Mouse (Mus musculus): ENCODE measurements at regions not wholly inside any gene's neighbourhood (a gene's known extent, or its start where the extent isn't known, plus 50 kb on each side); places are given as distances from the start of the nearest gene placed in this dataset.

DNA sequence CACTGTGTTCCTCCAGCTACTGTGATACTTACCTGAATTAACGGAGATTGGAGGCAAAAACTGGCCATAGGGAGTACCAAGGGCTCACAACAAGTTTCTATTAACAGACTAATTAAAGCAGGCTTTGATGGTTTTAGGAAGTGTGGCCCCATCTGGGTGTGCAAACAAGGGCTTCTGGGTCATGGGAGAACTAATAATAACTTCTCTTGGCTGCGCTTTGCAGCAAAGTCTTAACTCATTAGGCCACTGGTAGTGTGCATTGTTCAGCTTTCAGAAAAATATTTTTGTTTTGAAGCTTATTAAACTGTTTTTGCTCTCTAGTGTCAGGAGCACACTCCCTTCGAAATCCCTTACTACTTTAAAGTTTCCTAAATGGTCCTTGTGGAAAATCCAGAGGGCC lies 110.4 kb upstream of the Nxt1 start:
- no peak for ATAC-seq (ENCODE audit: extremely low read depth, insufficient number of reproducible peaks, low FRiP score, poor library complexity, severe bottlenecking)

DNA sequence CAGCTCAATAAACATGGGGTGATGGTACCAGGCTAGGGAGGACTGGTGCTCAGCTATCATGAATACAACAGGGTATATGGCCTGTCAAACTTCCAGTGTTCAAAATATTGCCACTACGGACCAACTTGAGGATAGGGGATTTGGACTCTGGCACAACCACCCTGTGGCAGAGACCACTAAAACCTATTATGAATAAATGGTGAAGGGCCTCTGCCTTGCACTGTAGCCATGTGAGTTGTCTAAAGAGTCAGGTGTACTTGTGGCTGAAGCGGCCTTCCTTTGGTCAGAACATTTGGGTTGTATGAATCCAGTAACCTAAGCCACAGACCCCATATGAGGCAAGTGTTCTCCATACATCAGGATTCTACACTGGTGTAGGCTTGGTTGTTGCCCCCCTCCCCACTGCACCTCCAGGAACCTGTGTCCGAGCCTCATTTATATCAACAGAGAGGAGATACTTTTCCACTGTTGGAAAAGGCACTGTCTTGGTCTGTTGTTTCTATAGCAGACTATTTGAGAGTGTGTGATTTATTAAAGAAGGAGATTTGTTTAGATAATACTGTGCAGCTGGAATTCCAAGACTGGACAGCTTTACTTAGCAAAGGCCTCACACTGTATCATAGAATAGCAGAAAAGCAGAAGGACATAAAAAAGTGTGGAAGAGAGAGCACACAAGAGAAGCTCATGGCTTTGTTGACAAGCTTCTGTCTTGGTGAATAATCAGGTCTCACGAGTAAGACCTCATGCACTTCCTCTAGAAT lies 112.2 kb upstream of the Nxt1 start:
- no peak for ATAC-seq (ENCODE audit: extremely low read depth, insufficient number of reproducible peaks, low FRiP score, poor library complexity, severe bottlenecking)

DNA sequence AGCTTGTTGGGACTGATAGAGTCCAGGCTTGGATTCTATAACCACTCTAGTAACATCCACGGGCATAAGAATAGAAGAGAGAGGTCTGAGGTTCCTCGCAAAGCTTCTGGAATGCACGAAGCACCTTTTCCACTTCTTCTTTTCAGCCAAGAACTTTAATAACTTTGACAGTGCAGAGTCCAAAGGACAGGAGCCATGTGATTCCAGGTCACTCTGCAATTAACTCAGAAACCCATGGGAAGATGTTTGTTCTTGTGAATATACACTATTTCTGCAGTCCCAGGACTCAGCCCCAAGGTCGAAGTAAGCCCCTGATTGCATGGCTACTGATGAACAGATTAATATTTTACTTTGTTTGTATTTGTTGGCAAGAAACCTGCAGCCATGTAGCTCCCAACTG lies 113.0 kb upstream of the Nxt1 start:
- no peak for ATAC-seq (ENCODE audit: extremely low read depth, insufficient number of reproducible peaks, low FRiP score, poor library complexity, severe bottlenecking)

DNA sequence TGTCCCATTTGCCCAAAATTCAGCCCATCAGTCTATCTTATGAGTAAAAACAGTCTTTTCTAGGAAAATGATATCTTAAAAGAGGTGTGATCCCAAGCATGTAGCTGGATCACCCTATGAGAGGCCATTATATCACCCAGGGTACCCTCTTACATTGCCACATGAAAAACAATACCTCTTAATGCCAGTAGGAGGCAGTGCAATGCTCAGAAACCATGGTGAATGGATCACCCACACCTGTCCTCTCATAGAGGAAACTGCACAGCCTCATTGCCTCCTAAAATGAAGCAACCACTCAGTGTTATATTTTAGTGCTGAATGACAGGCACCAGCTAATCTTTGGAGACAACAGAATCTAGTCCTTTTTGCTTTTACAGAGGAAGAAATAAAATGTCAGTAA lies 114.0 kb upstream of the Nxt1 start:
- peak; percentile 93 for ATAC-seq (ENCODE audit: extremely low read depth, insufficient number of reproducible peaks, low FRiP score, poor library complexity, severe bottlenecking)

DNA sequence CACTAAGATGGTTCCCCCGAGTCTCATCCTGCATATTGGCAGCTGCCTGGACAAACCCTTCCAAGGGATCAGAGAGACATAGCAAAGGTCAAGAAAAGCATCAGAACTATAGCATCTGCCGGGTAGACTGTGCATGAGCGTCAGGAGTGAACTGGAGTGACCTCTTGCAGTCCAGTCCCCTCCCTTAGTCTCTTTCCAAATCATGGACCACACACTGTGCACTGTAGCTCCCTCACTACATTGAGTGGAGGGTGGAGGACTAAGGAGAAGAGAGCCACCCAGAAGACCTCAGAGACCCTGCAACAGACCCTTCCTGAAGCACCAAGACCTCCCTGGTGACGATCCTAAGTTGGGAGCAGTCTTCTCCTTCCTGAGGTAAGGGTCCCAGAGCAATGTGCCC lies 107.8 kb upstream of the Cd93 start:
- no peak for ATAC-seq (ENCODE audit: extremely low read depth, insufficient number of reproducible peaks, low FRiP score, poor library complexity, severe bottlenecking)

DNA sequence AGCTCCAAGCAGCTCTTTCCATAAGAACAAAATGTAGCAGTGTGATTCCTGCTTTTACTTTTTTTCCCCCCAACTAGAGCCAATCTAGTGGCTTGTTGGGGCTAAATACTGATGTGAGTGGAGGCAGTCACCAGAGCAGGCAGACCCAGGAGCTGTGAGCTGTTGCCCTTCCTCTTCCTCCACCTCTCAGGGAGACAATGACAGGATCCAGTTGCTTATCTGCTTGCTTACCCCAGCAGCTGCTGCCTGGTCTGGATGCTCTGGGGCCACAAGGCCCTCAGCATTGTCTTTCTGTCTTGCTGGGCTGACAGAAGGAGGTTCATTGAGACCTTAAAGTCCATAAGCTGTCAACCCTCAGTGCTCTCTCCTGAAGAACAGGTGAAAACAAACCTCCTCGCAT lies 106.3 kb upstream of the Cd93 start:
- ATAC-seq (ENCODE audit: extremely low read depth, insufficient number of reproducible peaks, low FRiP score, poor library complexity, severe bottlenecking) = no peak

DNA sequence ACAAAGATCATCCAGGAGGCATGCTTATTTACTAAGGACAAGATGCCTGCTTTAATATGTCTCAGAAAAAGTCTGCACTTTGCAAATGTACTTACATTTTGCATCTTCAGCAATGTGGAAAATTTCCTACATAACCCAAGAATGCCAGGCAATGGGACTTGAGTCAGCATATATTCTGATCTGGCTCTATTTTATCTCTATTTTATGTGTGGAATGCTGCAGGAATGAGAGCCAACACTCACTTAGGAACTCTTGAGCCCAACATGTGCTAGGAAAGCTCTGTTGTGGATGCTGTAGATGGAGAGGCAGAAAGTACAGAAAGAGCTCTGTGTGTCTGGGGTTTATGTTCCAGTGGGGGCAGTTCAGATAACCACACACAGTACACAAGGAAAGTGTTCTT lies 99.0 kb upstream of the Cd93 start:
- ATAC-seq (ENCODE audit: extremely low read depth, insufficient number of reproducible peaks, low FRiP score, poor library complexity, severe bottlenecking) = no peak

DNA sequence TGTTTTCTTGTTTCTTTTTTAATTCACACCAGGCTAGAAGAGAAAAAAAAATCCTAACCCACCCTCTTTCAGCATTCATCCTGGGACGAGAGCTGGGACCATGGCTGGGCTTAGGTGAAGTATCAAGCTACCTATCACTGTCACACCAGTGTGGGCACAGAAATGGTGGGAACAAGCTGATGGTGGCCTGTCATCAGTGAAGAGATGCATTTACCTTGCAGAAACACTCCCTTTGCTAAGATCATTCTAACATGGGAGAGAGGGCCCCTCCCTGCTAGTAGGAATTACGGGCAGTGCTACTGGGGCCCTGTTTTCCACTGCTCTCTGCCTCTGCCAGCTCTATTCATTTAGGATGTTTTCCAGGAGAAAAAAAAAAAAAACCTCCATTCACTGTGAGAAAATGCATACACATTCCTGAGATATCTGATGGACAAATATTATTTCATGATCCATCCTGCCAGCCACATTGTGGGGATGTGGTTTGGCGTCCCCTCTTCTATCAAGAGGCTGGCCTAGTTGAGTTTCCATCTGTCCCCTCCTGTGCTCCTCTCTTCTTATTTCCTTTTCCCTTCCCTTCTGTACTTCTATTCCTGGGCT lies 94.6 kb upstream of the Cd93 start:
- no peak for ATAC-seq (ENCODE audit: extremely low read depth, insufficient number of reproducible peaks, low FRiP score, poor library complexity, severe bottlenecking)

DNA sequence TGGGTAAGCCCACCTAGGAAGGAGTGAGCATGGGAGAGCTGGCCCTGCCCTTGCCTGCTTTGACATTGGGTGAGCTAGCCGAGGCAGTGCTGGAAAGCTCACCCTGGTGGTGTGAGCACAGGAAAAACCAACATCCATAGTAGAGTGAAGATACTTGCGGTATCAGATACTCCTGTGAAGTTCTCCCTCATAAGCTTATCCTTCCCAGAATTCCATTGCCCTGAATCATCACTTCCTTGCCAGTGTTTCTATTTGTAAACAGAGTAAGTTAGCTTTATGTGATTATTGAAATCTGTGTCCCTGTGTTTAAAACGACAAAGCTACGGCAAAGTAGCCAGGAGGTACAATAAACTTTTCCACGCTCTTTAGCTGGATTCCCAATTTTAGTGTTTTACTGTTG lies 93.9 kb upstream of the Cd93 start:
- ATAC-seq (ENCODE audit: extremely low read depth, insufficient number of reproducible peaks, low FRiP score, poor library complexity, severe bottlenecking) = no peak

DNA sequence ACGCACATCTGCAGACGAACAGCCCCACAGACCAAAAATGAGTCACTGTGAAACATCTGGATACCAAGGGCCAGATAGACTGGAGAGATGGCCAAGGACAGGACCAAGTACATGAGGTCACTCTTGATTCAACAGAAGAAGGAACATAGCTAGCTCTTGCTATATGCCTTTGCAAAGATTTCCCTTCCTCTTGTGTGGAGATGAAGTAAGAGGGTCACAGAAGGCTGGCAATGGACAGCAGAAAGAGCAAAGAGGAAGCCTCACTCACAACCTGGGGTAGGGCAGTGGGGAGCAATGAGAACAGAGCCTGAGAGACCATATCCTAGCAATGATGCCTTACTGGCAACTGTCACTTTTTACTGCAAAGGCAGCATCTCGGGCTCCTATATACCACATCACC lies 93.2 kb upstream of the Cd93 start:
- ATAC-seq (ENCODE audit: extremely low read depth, insufficient number of reproducible peaks, low FRiP score, poor library complexity, severe bottlenecking) = peak; percentile 60

DNA sequence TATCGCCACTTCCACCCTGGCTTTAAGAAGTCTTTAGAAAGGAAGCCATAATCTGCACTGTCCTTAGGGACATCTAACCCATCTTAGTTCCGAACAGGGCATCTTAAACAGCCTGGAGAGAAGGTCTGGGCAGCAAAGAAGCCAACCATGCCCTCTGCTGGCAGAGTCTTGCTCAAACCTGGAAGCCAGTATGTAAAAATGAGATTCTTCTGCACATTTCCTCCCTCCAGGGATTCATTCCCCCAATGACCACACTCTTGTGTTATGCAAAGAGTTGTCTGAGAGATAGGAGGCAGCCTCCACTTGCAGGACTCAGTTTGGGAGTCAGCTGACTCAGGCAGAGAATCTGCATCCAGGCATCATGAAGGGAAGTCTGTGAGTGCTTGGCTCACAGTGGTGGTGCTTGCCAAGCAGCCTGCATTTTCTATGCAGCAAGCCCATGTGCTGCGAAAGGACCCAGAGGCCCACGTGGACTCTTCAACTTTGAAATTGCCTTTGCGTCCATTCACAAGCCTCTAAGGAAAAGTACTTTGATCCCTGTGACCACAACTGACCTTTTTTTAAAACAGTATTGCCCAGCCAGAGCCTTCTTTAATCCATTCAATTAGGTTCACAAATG lies 92.3 kb upstream of the Cd93 start:
- peak; percentile 65 for ATAC-seq (ENCODE audit: extremely low read depth, insufficient number of reproducible peaks, low FRiP score, poor library complexity, severe bottlenecking)

DNA sequence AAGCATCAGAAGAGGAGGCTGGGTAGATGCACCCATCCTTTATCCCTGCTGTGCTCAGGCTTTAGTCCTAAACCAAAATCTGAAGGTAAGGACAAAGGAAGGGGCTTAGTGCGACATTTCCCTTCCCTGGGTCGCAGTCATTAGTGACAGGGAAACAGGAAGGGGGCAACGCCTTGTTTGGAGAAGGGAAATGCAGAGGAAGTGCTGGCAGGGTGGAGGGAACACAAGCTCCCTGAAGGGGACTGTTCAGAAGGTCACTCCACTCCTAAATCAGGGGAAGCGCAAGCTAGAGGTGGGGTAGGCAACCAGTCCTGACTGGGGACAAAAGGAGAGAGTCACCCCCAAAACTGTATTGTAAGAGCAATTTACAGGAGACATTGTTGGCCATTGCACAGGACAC lies 88.7 kb upstream of the Cd93 start:
- ATAC-seq (ENCODE audit: extremely low read depth, insufficient number of reproducible peaks, low FRiP score, poor library complexity, severe bottlenecking) = no peak

DNA sequence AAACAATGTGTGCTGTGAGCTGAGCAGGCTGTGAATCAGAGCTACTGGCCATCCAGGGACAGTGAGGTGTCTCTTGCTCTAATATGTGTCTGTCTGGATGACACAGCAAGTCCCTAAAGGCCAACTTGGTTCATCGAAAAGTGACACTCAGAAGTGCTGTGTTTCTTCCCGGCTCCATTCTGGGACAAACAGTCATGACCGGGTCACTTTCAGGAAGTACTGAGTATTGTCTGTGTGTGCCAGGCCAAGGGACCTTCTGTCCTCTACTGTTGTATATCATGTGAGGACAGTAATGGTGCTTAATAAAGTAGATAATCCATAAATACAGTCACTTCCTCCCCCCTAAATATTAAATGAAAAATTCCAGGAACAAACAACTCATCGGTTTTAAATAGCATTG lies 87.2 kb upstream of the Cd93 start:
- no peak for ATAC-seq (ENCODE audit: extremely low read depth, insufficient number of reproducible peaks, low FRiP score, poor library complexity, severe bottlenecking)

DNA sequence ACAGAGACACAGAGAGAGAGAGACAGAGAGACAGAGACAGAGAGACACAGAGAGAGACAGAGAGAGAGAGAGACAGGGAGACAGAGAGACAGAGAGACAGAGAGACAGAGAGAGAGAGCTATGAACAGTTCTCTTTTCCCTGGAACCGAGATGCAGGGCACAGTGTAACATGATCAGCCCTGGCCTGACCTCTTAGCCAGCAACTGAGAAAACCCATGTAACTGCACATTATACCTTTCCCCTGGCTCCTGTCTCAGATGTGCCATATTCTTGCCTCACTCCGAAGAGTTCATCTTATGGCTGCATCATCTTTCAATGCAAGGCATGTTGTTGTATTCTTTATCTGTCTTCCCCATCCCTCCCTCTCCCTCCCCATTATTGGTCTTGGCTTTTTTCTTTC lies 86.5 kb upstream of the Cd93 start:
- ATAC-seq (ENCODE audit: extremely low read depth, insufficient number of reproducible peaks, low FRiP score, poor library complexity, severe bottlenecking) = no peak

DNA sequence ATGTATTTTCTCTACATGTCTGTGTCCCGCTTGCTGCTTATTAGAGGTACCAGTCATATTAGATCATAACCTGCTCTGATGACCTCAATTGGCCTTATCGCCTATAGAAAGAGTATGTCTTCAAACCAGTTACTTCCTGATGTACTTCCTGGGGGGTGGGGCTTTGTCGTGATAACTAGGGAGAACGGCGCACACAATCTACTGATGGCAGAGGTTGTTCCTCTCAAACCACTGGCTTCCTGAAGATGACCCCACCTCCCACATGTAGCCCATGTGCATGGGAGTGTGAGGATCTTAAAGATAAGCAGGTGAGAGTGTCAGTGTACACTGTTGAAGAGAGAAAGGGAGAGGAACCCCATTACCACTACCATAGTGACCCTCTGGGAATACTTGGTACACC lies 84.4 kb upstream of the Cd93 start:
- no peak for ATAC-seq (ENCODE audit: extremely low read depth, insufficient number of reproducible peaks, low FRiP score, poor library complexity, severe bottlenecking)

DNA sequence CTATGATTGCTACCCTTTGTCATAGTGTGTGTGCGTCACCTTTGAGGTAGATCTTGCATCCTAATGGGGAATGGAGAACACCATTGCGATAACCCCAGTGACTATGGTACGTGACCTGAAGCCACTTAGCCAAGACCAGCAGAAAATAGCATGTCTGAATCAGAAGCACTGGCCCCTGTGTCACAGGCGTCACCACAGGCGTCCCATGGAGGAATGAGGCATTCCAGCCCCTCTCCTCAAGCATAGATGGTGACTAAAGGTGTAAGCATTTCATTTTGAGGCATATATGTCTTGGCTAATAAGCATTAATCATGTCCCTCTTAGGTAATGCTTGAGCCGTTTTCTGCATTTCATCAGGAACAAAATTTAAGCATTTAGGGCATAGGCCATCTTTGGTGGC lies 82.1 kb upstream of the Cd93 start:
- no peak for ATAC-seq (ENCODE audit: extremely low read depth, insufficient number of reproducible peaks, low FRiP score, poor library complexity, severe bottlenecking)

DNA sequence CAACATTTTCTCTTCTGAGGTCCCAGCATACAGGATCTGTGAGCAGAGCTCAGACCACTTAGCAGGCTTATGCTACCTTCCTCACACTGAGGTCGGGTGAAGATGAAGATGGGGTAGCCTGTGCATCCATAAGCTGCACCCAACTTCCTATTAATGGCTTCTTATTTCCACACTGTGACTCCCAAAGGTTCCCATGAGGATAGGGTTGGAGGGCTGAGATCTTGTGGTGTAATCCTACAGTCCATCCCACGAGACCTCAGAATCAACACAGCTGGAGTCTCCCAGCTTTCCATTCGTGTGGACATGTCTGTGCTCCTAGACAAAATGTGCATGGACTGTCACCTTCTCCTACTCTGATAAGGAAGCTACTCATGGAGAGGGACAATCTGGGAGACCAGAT lies 80.0 kb upstream of the Cd93 start:
- no peak for ATAC-seq (ENCODE audit: extremely low read depth, insufficient number of reproducible peaks, low FRiP score, poor library complexity, severe bottlenecking)

DNA sequence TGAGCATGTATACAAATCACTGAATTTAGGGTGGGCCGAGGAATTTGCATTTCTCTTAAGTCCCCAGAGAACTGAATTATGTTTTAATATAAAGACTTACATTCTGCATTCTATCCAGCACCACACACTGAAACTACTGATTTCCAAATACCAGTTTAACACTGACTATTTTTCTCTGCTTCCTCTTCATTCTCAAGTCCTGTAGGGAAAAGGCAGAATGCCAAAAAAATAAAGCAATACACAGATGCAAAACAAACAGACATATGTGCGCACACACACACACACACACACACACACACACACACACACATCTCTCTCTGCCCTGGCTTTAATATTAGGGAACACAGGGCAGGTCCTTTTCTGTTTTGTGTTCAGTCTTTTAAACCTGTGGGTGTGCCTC lies 79.6 kb upstream of the Cd93 start:
- no peak for ATAC-seq (ENCODE audit: extremely low read depth, insufficient number of reproducible peaks, low FRiP score, poor library complexity, severe bottlenecking)

DNA sequence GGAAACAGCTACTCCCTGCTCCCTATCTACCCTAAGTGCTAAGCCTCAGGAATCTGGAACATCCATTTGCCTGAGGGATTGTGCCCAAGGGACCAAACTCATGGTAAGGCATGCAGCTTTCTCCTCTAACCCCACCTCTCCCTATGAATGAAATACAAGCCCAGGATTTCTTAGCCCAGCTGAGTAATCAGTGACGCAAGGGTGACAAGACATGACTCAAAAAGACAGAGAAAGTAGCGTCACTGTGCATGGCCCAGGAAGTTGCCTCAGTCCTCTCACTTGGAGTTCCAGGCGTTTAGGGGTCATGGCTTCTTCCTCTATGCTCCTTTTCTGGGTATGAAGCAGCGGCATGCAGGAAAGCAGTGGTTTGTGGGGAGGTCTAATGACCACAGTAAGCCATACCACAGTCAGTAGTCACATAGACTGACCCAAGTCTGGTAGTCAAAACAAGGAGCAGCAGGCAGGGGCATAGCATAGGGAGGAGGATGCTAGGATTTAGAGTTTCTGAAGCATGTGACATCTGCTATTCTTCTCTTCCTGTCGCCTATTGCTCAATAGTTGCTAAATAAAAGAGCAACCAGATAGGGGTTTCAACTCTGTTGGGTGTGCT lies 78.7 kb upstream of the Cd93 start:
- peak; percentile 95 for ATAC-seq (ENCODE audit: extremely low read depth, insufficient number of reproducible peaks, low FRiP score, poor library complexity, severe bottlenecking)

DNA sequence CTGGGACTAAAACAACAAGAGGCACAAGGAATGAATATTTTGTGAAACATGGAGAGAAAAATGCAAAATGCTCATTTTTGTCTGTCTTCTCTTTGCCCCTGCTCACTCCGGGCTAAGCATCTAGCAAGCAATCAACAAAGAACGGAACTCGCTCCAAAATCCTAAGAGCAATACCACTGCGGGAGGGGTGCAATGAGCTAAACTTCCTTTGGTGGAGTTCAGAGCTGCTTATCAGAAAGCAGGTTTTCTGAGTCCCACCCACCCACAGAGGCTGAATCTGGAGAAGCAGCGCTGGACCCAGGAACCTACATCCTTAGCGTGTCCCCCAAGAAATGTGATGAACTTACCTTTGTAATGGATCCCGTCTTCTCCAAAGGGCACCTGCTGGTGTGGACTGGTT lies 76.9 kb upstream of the Cd93 start:
- no peak for ATAC-seq (ENCODE audit: extremely low read depth, insufficient number of reproducible peaks, low FRiP score, poor library complexity, severe bottlenecking)

Measured in neutrophil, adult 5-6 weeks (primary cell).